In genomic region chr7:29335276-29335675, GRCm38 (mm10) we compare ENCODE assay signal across 14 mouse cellular contexts. TPM values are rescaled to one million over a fixed set of nuclear protein-coding genes. Genes with fewer than 3 reads are reported as not detected.
DNase-seq lines count a peak whose midpoint lies in the region; ATAC-seq and TF ChIP-seq lines count a peak whose summit lies in the region.
"Had no signal": no experiment of that assay in that cellular context is flagged by ENCODE, and none has a peak within 500 bp of the region (broad histone marks: within the 10 kb centered on the region; RNA-seq: fewer than 3 reads in every experiment).

No protein-coding gene starts in this region.

- no peak for TF ChIP-seq POLR2A in heart, adult 2 months (IDR thresholded peaks at IDR 0.05; ENCODE audit: insufficient read depth, low read depth, low read length)

- ATAC-seq in forebrain, embryonic 11.5 days (replicated peaks; ENCODE audit: low FRiP score) = no peak
- ATAC-seq in midbrain, embryonic 16.5 days = no peak
- no peak for ATAC-seq in midbrain, embryonic 15.5 days (replicated peaks)

- 0 out of 2 replicates have a peak overlapping the region, but pooled peaks have one; percentile 4 for H3K27ac ChIP-seq in forebrain, embryonic 10.5 days
- H3K27ac ChIP-seq in forebrain, embryonic 11.5 days (ENCODE audit: low read depth, low read length) = no peak overlapping the region
- H3K27ac ChIP-seq in layer of hippocampus, adult 2 months = peak overlapping the region; percentile 72
- no peak overlapping the region for H3K27ac ChIP-seq in midbrain, embryonic 16.5 days (ENCODE audit: low read length)
- no peak overlapping the region for H3K27ac ChIP-seq in midbrain, embryonic 15.5 days
- no peak overlapping the region for H3K27ac ChIP-seq in heart, adult 2 months
- H3K27ac ChIP-seq: heart, embryonic 10.5 days; limb, embryonic 13.5 days had no signal

- H3K79me2 ChIP-seq in heart, adult 2 months (replicated peaks; ENCODE audit: control insufficient read depth, insufficient read depth, low read length) = no peaks in the 10 kb centered on the region

- H3K9me3 ChIP-seq in forebrain, embryonic 10.5 days = no peaks in the 10 kb centered on the region
- no peaks in the 10 kb centered on the region for H3K9me3 ChIP-seq in forebrain, embryonic 11.5 days (ENCODE audit: control insufficient read depth, low read length)
- H3K9me3 ChIP-seq in midbrain, embryonic 16.5 days (replicated peaks; ENCODE audit: control insufficient read depth, low read length, poor library complexity, severe bottlenecking) = no peaks in the 10 kb centered on the region
- no peaks in the 10 kb centered on the region for H3K9me3 ChIP-seq in midbrain, embryonic 15.5 days
- H3K9me3 ChIP-seq: heart, embryonic 10.5 days; limb, embryonic 13.5 days had no signal

- TF ChIP-seq CTCF in layer of hippocampus, adult 2 months (conservative IDR thresholded peaks at IDR 0.05) = peak; percentile 67
- no peak for TF ChIP-seq CTCF in heart, adult 2 months (IDR thresholded peaks at IDR 0.05)

- H3K27me3 ChIP-seq in forebrain, embryonic 10.5 days (ENCODE audit: poor library complexity, severe bottlenecking) = no peaks in the 10 kb centered on the region
- H3K27me3 ChIP-seq in forebrain, embryonic 11.5 days (ENCODE audit: control insufficient read depth, insufficient read depth, low read length) = no peaks in the 10 kb centered on the region
- H3K27me3 ChIP-seq in midbrain, embryonic 16.5 days (ENCODE audit: control insufficient read depth, insufficient read depth, low read depth, low read length) = no peaks in the 10 kb centered on the region
- H3K27me3 ChIP-seq in midbrain, embryonic 15.5 days (replicated peaks) = no peaks in the 10 kb centered on the region
- H3K27me3 ChIP-seq in heart, adult 2 months (ENCODE audit: control insufficient read depth, insufficient read depth, low read length) = no peaks in the 10 kb centered on the region
- H3K27me3 ChIP-seq: limb, embryonic 13.5 days had no signal

- no peak overlapping the region for H3K4me2 ChIP-seq in forebrain, embryonic 11.5 days (ENCODE audit: low read depth, low read length, severe bottlenecking)
- no peak overlapping the region for H3K4me2 ChIP-seq in midbrain, embryonic 16.5 days (ENCODE audit: low read length)
- no peak overlapping the region for H3K4me2 ChIP-seq in midbrain, embryonic 15.5 days
- H3K4me2 ChIP-seq: limb, embryonic 13.5 days had no signal

- no peak for TF ChIP-seq EP300 in heart, adult 2 months (IDR thresholded peaks at IDR 0.05; ENCODE audit: insufficient read depth, low read depth, low read length)

- H3K4me3 ChIP-seq in forebrain, embryonic 10.5 days = no peak overlapping the region
- H3K4me3 ChIP-seq in forebrain, embryonic 11.5 days (ENCODE audit: low read depth, low read length) = no peak overlapping the region
- no peak overlapping the region for H3K4me3 ChIP-seq in layer of hippocampus, adult 2 months
- H3K4me3 ChIP-seq in midbrain, embryonic 16.5 days (ENCODE audit: low read depth, low read length) = no peak overlapping the region
- H3K4me3 ChIP-seq in midbrain, embryonic 15.5 days = no peak overlapping the region
- no peak overlapping the region for H3K4me3 ChIP-seq in heart, adult 2 months
- H3K4me3 ChIP-seq: heart, embryonic 10.5 days; limb, embryonic 13.5 days had no signal

- no peak overlapping the region for H3K9ac ChIP-seq in forebrain, embryonic 11.5 days (ENCODE audit: low read length)
- 0 out of 2 replicates have a peak overlapping the region, but pooled peaks have one; percentile 16 for H3K9ac ChIP-seq in midbrain, embryonic 16.5 days (ENCODE audit: low read depth, low read length)
- no peak overlapping the region for H3K9ac ChIP-seq in midbrain, embryonic 15.5 days
- H3K9ac ChIP-seq in heart, adult 2 months (ENCODE audit: low read depth, low read length) = no peak overlapping the region
- H3K9ac ChIP-seq: limb, embryonic 13.5 days had no signal

- DNase-seq in forebrain, embryonic 10.5 days (ENCODE audit: extremely low spot score, low spot score) = no peak
- DNase-seq in forebrain, embryonic 11.5 days (ENCODE audit: low spot score) = no peak
- no peak for DNase-seq in layer of hippocampus, adult 2 months (ENCODE audit: low spot score in 2 of 2)
- no peak for DNase-seq in layer of hippocampus, postnatal 14 days (ENCODE audit: low spot score in 2 of 2)
- no peak for DNase-seq in adrenal gland, postnatal 10 days
- DNase-seq in heart, adult 2 months = no peak
- DNase-seq: cerebellum, adult 18-20 months; gastrocnemius, postnatal 36 days; heart, postnatal 14 days; thymus, postnatal 4 days had no signal

- peaks cover 58% of the 10 kb centered on the region for H3K36me3 ChIP-seq in forebrain, embryonic 10.5 days (replicated peaks)
- H3K36me3 ChIP-seq in forebrain, embryonic 11.5 days (ENCODE audit: control insufficient read depth, insufficient read depth, low read length) = no peaks in the 10 kb centered on the region; the same call in 1 of the 2 replicates
- H3K36me3 ChIP-seq in midbrain, embryonic 16.5 days (ENCODE audit: control insufficient read depth, insufficient read depth, low read length) = peaks cover 12% of the 10 kb centered on the region
- H3K36me3 ChIP-seq in midbrain, embryonic 15.5 days (replicated peaks) = peaks cover 12% of the 10 kb centered on the region
- no peaks in the 10 kb centered on the region for H3K36me3 ChIP-seq in heart, adult 2 months (ENCODE audit: control insufficient read depth, insufficient read depth, low read length)

- intact Hi-C loops in heart, adult 2 months (cut with DNase I) = no loop called here

- H3K4me1 ChIP-seq in forebrain, embryonic 10.5 days = peaks cover 14% of the 10 kb centered on the region
- peaks cover 4% of the 10 kb centered on the region; the same call in 1 of the 2 replicates for H3K4me1 ChIP-seq in forebrain, embryonic 11.5 days (replicated peaks; ENCODE audit: control insufficient read depth, insufficient read depth, low read length)
- H3K4me1 ChIP-seq in midbrain, embryonic 16.5 days (ENCODE audit: control insufficient read depth, insufficient read depth, low read length) = peaks cover 3% of the 10 kb centered on the region; the same call in 1 of the 2 replicates
- no peaks in the 10 kb centered on the region for H3K4me1 ChIP-seq in midbrain, embryonic 15.5 days
- H3K4me1 ChIP-seq in heart, adult 2 months (ENCODE audit: control insufficient read depth, insufficient read depth, low read length) = no peaks in the 10 kb centered on the region
- H3K4me1 ChIP-seq: limb, embryonic 13.5 days had no signal

RNA-seq across cellular contexts. Expression of gene Dpf1, which starts 31.5 kb away (rescaled TPM):
- polyA plus RNA-seq in forebrain, embryonic 10.5 days (2016; fragmentation: Nextera tagmentation; extraction: Ambion mirVana) = 39.1 and 42.7 TPM in 2 replicates
- 76.0 and 88.3 TPM in 2 replicates for polyA plus RNA-seq in forebrain, embryonic 11.5 days (2014; fragmentation: Nextera tagmentation; extraction: Ambion mirVana)
- total RNA-seq in layer of hippocampus, adult 2 months (2021) = 100 to 1,000 TPM; 106 to 113 TPM
- 100 to 1,000 TPM in 1 of 2 experiments, 10 to 100 TPM in 1; 96.1 to 111 TPM for total RNA-seq in layer of hippocampus, postnatal 14 days (2021)
- 223 and 226 TPM in 2 replicates for polyA plus RNA-seq in midbrain, embryonic 16.5 days (2015; fragmentation: Nextera tagmentation; extraction: Ambion mirVana)
- 256 and 261 TPM in 2 replicates for polyA plus RNA-seq in midbrain, embryonic 15.5 days (2015; fragmentation: Nextera tagmentation; extraction: Ambion mirVana)
- total RNA-seq in adrenal gland, postnatal 10 days (2021) = 1 to 10 TPM; 1.4 to 2.6 TPM
- under 1 TPM in 1 of 2 experiments, not detected in 1; 0.27 TPM for total RNA-seq in heart, adult 2 months (2021)
- polyA plus RNA-seq in heart, adult 2 months (2012; rRNA removed) = 0.21 and 0.38 TPM in 2 replicates

RNA-seq across cellular contexts. Expression of gene Ppp1r14a, which starts 46.2 kb away (rescaled TPM):
- 7.4 and 8.7 TPM in 2 replicates for polyA plus RNA-seq in forebrain, embryonic 10.5 days (2016; fragmentation: Nextera tagmentation; extraction: Ambion mirVana)
- 12.5 and 13.3 TPM in 2 replicates for polyA plus RNA-seq in forebrain, embryonic 11.5 days (2014; fragmentation: Nextera tagmentation; extraction: Ambion mirVana)
- 10 to 100 TPM; 20.8 to 21.6 TPM for total RNA-seq in layer of hippocampus, adult 2 months (2021)
- total RNA-seq in layer of hippocampus, postnatal 14 days (2021) = 10 to 100 TPM; 10.8 to 11.0 TPM
- 2.5 and 2.7 TPM in 2 replicates for polyA plus RNA-seq in midbrain, embryonic 16.5 days (2015; fragmentation: Nextera tagmentation; extraction: Ambion mirVana)
- 3.3 and 4.3 TPM in 2 replicates for polyA plus RNA-seq in midbrain, embryonic 15.5 days (2015; fragmentation: Nextera tagmentation; extraction: Ambion mirVana)
- total RNA-seq in adrenal gland, postnatal 10 days (2021) = 10 to 100 TPM; 13.8 to 14.3 TPM
- 10 to 100 TPM in 1 of 2 experiments, 1 to 10 TPM in 1; 8.7 to 10.3 TPM for total RNA-seq in heart, adult 2 months (2021)
- 16.3 and 18.4 TPM in 2 replicates for polyA plus RNA-seq in heart, adult 2 months (2012; rRNA removed)

RNA-seq across cellular contexts. Expression of gene Spint2, which starts 53.6 kb away (rescaled TPM):
- 44.2 and 50.8 TPM in 2 replicates for polyA plus RNA-seq in forebrain, embryonic 10.5 days (2016; fragmentation: Nextera tagmentation; extraction: Ambion mirVana)
- 36.1 and 43.5 TPM in 2 replicates for polyA plus RNA-seq in forebrain, embryonic 11.5 days (2014; fragmentation: Nextera tagmentation; extraction: Ambion mirVana)
- total RNA-seq in layer of hippocampus, adult 2 months (2021) = 10 to 100 TPM; 18.3 to 21.7 TPM
- total RNA-seq in layer of hippocampus, postnatal 14 days (2021) = 10 to 100 TPM; 16.0 to 27.0 TPM
- polyA plus RNA-seq in midbrain, embryonic 16.5 days (2015; fragmentation: Nextera tagmentation; extraction: Ambion mirVana) = 81.2 and 89.7 TPM in 2 replicates
- 72.4 and 77.3 TPM in 2 replicates for polyA plus RNA-seq in midbrain, embryonic 15.5 days (2015; fragmentation: Nextera tagmentation; extraction: Ambion mirVana)
- total RNA-seq in adrenal gland, postnatal 10 days (2021) = 10 to 100 TPM; 33.2 to 36.6 TPM
- 10 to 100 TPM; 39.4 to 46.4 TPM for total RNA-seq in heart, adult 2 months (2021)
- 40.5 and 45.7 TPM in 2 replicates for polyA plus RNA-seq in heart, adult 2 months (2012; rRNA removed)

Comparison
In these comparisons a context has a peak if more than half of its experiments do, and no peak if none do; other contexts are left out.
1. H3K27ac ChIP-seq: peak in forebrain, embryonic 10.5 days (single experiment) and layer of hippocampus, adult 2 months (single experiment); none in forebrain, embryonic 11.5 days (single experiment), midbrain, embryonic 16.5 days (single experiment), midbrain, embryonic 15.5 days (single experiment) and heart, adult 2 months (single experiment).
2. RNA of gene Dpf1, which starts 31.5 kb away (polyA plus RNA-seq): 256 to 261 TPM in midbrain, embryonic 15.5 days, 223 to 226 TPM in midbrain, embryonic 16.5 days, 76.0 to 88.3 TPM in forebrain, embryonic 11.5 days and 39.1 to 42.7 TPM in forebrain, embryonic 10.5 days; 0.21 to 0.38 TPM in heart, adult 2 months; every median in the first group is over 10 times any median in the second.